Mouse (Mus musculus) erythroblast, embryonic 14.5 days (primary cell): Measurements from ENCODE around the gene S100a5. TPM values are rescaled to one million over a fixed set of nuclear protein-coding genes. Genes with fewer than 3 reads are reported as not detected.

Experiments
- H3K27me3 ChIP-seq: 2 replicates; pipeline ENCODE4 v1.6.1; 2012; ENCODE audit warnings: inconsistent platforms; ENCODE audit not compliant: control insufficient read depth
- H3K36me3 ChIP-seq: 2 replicates; pipeline ENCODE4 v1.6.1; 2012; ENCODE audit warnings: mild to moderate bottlenecking, inconsistent platforms; ENCODE audit not compliant: control insufficient read depth
- H3K4me1 ChIP-seq: 2 replicates; pipeline ENCODE4 v1.6.1; 2012; ENCODE audit warnings: inconsistent platforms; ENCODE audit not compliant: control insufficient read depth
- H3K4me3 ChIP-seq: replicated peaks from 2 replicates; pipeline ENCODE3; 2012; ENCODE audit warnings: moderate library complexity, mild to moderate bottlenecking, inconsistent platforms
- H3K9me3 ChIP-seq: 2 replicates; pipeline ENCODE4 v1.6.1; 2012; ENCODE audit warnings: low read length, inconsistent platforms, mixed read lengths; ENCODE audit not compliant: control insufficient read depth
- GATA1 ChIP-seq: IDR thresholded peaks from 2 replicates; pipeline ENCODE4 v1.6.1; 2012; ENCODE audit warnings: low read length, inconsistent platforms, mixed read lengths
- TAL1 ChIP-seq: IDR thresholded peaks from 3 replicates; pipeline ENCODE4 v1.6.1; 2012; ENCODE audit warnings: low read length, inconsistent platforms, mixed read lengths
- polyA plus RNA-seq: library from polyadenylated mRNA; stranded (reverse); fragments of >175 nt; gene quantifications from 2 replicates; pipeline ENCODE4 v1.2.3, GENCODE M21; 2012

S100a5 gene
- polyA plus RNA-seq, 1 experiment: not detected

- H3K4me3 ChIP-seq: no peak overlapping the region
- H3K27me3 ChIP-seq: no peaks in the 10 kb centered on the region
- no peak for TF ChIP-seq GATA1
- no peak for TF ChIP-seq TAL1
- H3K36me3 ChIP-seq: no peaks in the 10 kb centered on the region
- H3K4me1 ChIP-seq: no peaks in the 10 kb centered on the region
- H3K9me3 ChIP-seq: no peaks in the 10 kb centered on the region
These were observed 24.4 kb upstream of the S100a5 start for GRCm38 (mm10) chr3:90583893-90584292.

- TF ChIP-seq GATA1: no peak
- TF ChIP-seq TAL1: no peak
- Histone ChIP-seq H3K4me1 (no peaks in the 10 kb centered on the region), H3K9me3 (no peaks in the 10 kb centered on the region), H3K4me3 (no peak overlapping the region), H3K27me3 (no peaks in the 10 kb centered on the region), H3K36me3 (no peaks in the 10 kb centered on the region)
These were observed 22.7 kb upstream of the S100a5 start for GRCm38 (mm10) chr3:90585595-90585994.

GRCm38 (mm10) chr3:90586016-90586643 is 22.2 kb upstream of the S100a5 start:
- Histone ChIP-seq H3K4me3 (no peak overlapping the region), H3K9me3 (no peaks in the 10 kb centered on the region), H3K36me3 (no peaks in the 10 kb centered on the region), H3K27me3 (no peaks in the 10 kb centered on the region), H3K4me1 (no peaks in the 10 kb centered on the region)
- TF ChIP-seq GATA1: no peak
- TF ChIP-seq TAL1: no peak

- H3K9me3 ChIP-seq: no peaks in the 10 kb centered on the region
- TF ChIP-seq GATA1 (no peak), TAL1 (no peak)
- H3K4me1 ChIP-seq: no peaks in the 10 kb centered on the region
- H3K27me3 ChIP-seq: no peaks in the 10 kb centered on the region
- H3K36me3 ChIP-seq: no peaks in the 10 kb centered on the region
- H3K4me3 ChIP-seq: no peak overlapping the region
These were observed 21.4 kb upstream of the S100a5 start for GRCm38 (mm10) chr3:90586906-90587305.

GRCm38 (mm10) chr3:90587361-90588101 is 20.8 kb upstream of the S100a5 start:
- H3K4me3 ChIP-seq: no peak overlapping the region
- no peak for TF ChIP-seq GATA1
- no peak for TF ChIP-seq TAL1
- no peaks in the 10 kb centered on the region for H3K27me3 ChIP-seq
- no peaks in the 10 kb centered on the region for H3K36me3 ChIP-seq
- no peaks in the 10 kb centered on the region for H3K9me3 ChIP-seq
- H3K4me1 ChIP-seq: no peaks in the 10 kb centered on the region

GRCm38 (mm10) chr3:90589390-90589789 is 18.9 kb upstream of the S100a5 start:
- H3K9me3 ChIP-seq: no peaks in the 10 kb centered on the region
- no peaks in the 10 kb centered on the region for H3K4me1 ChIP-seq
- no peak overlapping the region for H3K4me3 ChIP-seq
- no peaks in the 10 kb centered on the region for H3K36me3 ChIP-seq
- no peak for TF ChIP-seq GATA1
- TF ChIP-seq TAL1: no peak
- H3K27me3 ChIP-seq: no peaks in the 10 kb centered on the region

- H3K4me1 ChIP-seq: no peaks in the 10 kb centered on the region
- TF ChIP-seq GATA1 (no peak), TAL1 (no peak)
- H3K4me3 ChIP-seq: no peak within 1 kb of the TSS
- no peaks in the 10 kb centered on the region for H3K27me3 ChIP-seq
- no peaks in the 10 kb centered on the region for H3K9me3 ChIP-seq
- no peaks in the 10 kb centered on the region for H3K36me3 ChIP-seq
These were observed 18.4 kb upstream of the S100a5 start, which contains the start of gene S100a2 for GRCm38 (mm10) chr3:90589947-90590346. Gene S100a2, plus strand, starts transcription at chr3:90590247.

- H3K36me3 ChIP-seq: no peaks in the 10 kb centered on the region
- no peak overlapping the region for H3K4me3 ChIP-seq
- H3K9me3 ChIP-seq: no peaks in the 10 kb centered on the region
- no peaks in the 10 kb centered on the region for H3K27me3 ChIP-seq
- H3K4me1 ChIP-seq: no peaks in the 10 kb centered on the region
- TF ChIP-seq GATA1: no peak
- TF ChIP-seq TAL1: no peak
These were observed 13.9 kb upstream of the S100a5 start for GRCm38 (mm10) chr3:90594466-90594865.

GRCm38 (mm10) chr3:90595556-90595955 is 12.8 kb upstream of the S100a5 start:
- H3K27me3 ChIP-seq: no peaks in the 10 kb centered on the region
- no peaks in the 10 kb centered on the region for H3K9me3 ChIP-seq
- no peaks in the 10 kb centered on the region for H3K36me3 ChIP-seq
- H3K4me3 ChIP-seq: no peak overlapping the region
- no peaks in the 10 kb centered on the region for H3K4me1 ChIP-seq
- TF ChIP-seq TAL1 (no peak), GATA1 (no peak)
